Mouse (Mus musculus) lung, postnatal 0 days (tissue): ENCODE measurements around the gene Lrcol1. TPM values are rescaled to one million over a fixed set of nuclear protein-coding genes. Genes with fewer than 3 reads are reported as not detected.

Experiments used
- ATAC-seq: fragments of 200-750 bp; cut with Nextera tagmentation; 2 replicates; pipeline ENCODE4 v1.8.0; 2017; ENCODE audit warnings: moderate library complexity
- DNase-seq: peaks from one replicate; pipeline ENCODE4 v3.0.0-alpha.2; 2016; ENCODE audit warnings: low spot score
- H3K27ac ChIP-seq: fragments of 300-500 bp; sonication (generic); 2 replicates; pipeline ENCODE4 v1.5.1; 2014; ENCODE audit warnings: antibody characterized with exemption, mild to moderate bottlenecking, low read length, mixed read lengths
- H3K27me3 ChIP-seq: fragments of 300-500 bp; sonication (generic); replicated peaks from 2 replicates; pipeline ENCODE4 v1.6.1; 2014; ENCODE audit warnings: low read length, mixed read lengths; ENCODE audit not compliant: insufficient read depth
- H3K36me3 ChIP-seq: fragments of 300-500 bp; sonication (generic); 2 replicates; pipeline ENCODE4 v1.6.1; 2014; ENCODE audit warnings: low read length, mixed read lengths; ENCODE audit not compliant: insufficient read depth
- H3K4me1 ChIP-seq: fragments of 300-500 bp; sonication (generic); 2 replicates; pipeline ENCODE4 v1.6.1; 2014; ENCODE audit warnings: antibody characterized with exemption, low read depth, low read length, mixed read lengths; ENCODE audit not compliant: insufficient read depth
- H3K4me2 ChIP-seq: fragments of 300-500 bp; sonication (generic); replicated peaks from 2 replicates; pipeline ENCODE4 v1.6.1; 2014; ENCODE audit warnings: low read depth, mild to moderate bottlenecking, low read length, moderate library complexity, mixed read lengths
- H3K4me3 ChIP-seq: fragments of 300-500 bp; sonication (generic); 2 replicates; pipeline ENCODE4 v1.5.1; 2014; ENCODE audit warnings: low read depth, low read length
- H3K9ac ChIP-seq: fragments of 300-500 bp; sonication (generic); replicated peaks from 2 replicates; pipeline ENCODE4 v1.6.1; 2014; ENCODE audit warnings: low read depth, mild to moderate bottlenecking
- H3K9me3 ChIP-seq: fragments of 300-500 bp; sonication (generic); 2 replicates; pipeline ENCODE4 v1.6.1; 2016; ENCODE audit warnings: low read length, mixed read lengths
- CTCF ChIP-seq: IDR thresholded peaks from 2 replicates; pipeline ENCODE4 v1.5.1; 2016; ENCODE audit warnings: antibody characterized with exemption, mild to moderate bottlenecking
- EP300 ChIP-seq: IDR thresholded peaks from 2 replicates; pipeline ENCODE4 v1.6.1; 2016; ENCODE audit warnings: antibody characterized with exemption, mild to moderate bottlenecking, control low read depth
- WGBS: fragments of 180-500 bp; shearing (Covaris S2); extraction: QIAGEN DNeasy Blood & Tissue Kit; methylation state at CpG from one replicate; pipeline ENCODE4 v1.1.7; 2014; 5-methylcytosine and 5-hydroxymethylcytosine counted together
- polyA plus RNA-seq: library from polyadenylated mRNA; unstranded; fragments of >200 nt; fragmentation: Nextera tagmentation; extraction: Ambion mirVana; gene quantifications from 2 replicates; pipeline ENCODE4 v1.2.1, GENCODE M21; 2015

The Lrcol1 gene
- polyA plus RNA-seq, 1 experiment from 2014 or later = 2.1 TPM

DNA sequence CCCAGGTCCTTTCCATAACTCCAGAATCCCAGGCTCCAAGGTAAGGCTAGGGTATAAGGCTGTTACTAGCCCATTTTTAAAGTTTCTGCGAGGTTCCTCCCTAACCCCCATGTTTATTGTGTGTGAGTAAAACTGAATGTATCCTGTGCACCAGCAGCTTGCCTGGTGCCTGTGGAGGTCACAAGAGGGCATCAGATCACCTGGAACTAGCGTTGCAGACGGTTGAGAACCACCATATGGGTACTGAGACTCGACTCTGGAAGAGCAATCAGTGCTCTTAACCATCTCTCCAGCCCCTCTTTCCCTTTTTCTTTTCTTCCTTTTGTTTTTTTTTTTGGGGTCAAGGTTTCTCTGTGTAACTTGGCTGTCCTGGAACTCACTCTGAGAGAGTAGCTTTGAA lies 35.3 kb downstream of the Lrcol1 start:
- 0 out of 2 replicates have a peak, but pooled peaks cover 12% of the 10 kb centered on the region for H3K36me3 ChIP-seq
- ATAC-seq (no peak), DNase-seq (no peak)
- no peaks in the 10 kb centered on the region for H3K27me3 ChIP-seq
- H3K9me3 ChIP-seq = no peaks in the 10 kb centered on the region
- H3K4me1 ChIP-seq = no peaks in the 10 kb centered on the region
- WGBS = 87% methylated on average over 4 of the region's 4 CpGs
- TF ChIP-seq EP300 (no peak), CTCF (no peak)
- no peak overlapping the region for H3K4me3 ChIP-seq
- H3K27ac ChIP-seq = no peak overlapping the region
- no peak overlapping the region for H3K9ac ChIP-seq
- H3K4me2 ChIP-seq = no peak overlapping the region

- TF ChIP-seq EP300 (no peak), CTCF (no peak)
- no peak overlapping the region for H3K9ac ChIP-seq
- H3K9me3 ChIP-seq = no peaks in the 10 kb centered on the region
- WGBS = 84% methylated on average over 6 of the region's 6 CpGs
- H3K4me3 ChIP-seq = no peak overlapping the region
- H3K36me3 ChIP-seq = no peaks in the 10 kb centered on the region
- peaks cover 5% of the 10 kb centered on the region; the same call in 1 of the 2 replicates for H3K4me1 ChIP-seq
- ATAC-seq (no peak), DNase-seq (no peak)
- no peak overlapping the region for H3K27ac ChIP-seq
- no peak overlapping the region for H3K4me2 ChIP-seq
- 0 out of 2 replicates have a peak, but pooled peaks cover 3% of the 10 kb centered on the region for H3K27me3 ChIP-seq
Measured at GRCm38 (mm10) chr5:110384491-110384890, 40.0 kb downstream of the Lrcol1 start.

DNA sequence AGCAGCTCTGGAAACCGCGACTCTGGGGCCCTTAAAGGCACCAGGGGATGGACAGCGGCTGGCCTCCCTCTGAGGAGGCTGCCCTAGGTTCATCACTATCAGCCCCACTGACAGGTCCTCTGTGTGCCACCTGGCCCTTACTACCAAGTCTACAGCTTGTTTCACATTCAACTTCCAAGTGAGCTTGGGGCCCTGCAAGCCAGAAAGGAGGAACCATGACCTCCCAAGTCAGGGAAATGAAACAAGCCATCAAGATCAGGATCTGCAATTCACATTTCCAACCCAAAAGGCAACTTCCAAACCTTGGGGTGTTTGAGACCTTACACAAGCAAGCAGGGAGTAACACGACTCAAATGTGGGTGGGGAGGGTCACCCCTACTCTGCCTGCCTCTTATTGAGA lies 40.7 kb downstream of the Lrcol1 start:
- Histone ChIP-seq H3K27me3 (0 out of 2 replicates have a peak, but pooled peaks cover 3% of the 10 kb centered on the region), H3K27ac (no peak overlapping the region), H3K4me3 (no peak overlapping the region), H3K9ac (no peak overlapping the region), H3K4me2 (no peak overlapping the region), H3K9me3 (no peaks in the 10 kb centered on the region), H3K36me3 (no peaks in the 10 kb centered on the region), H3K4me1 (peaks cover 5% of the 10 kb centered on the region; the same call in 1 of the 2 replicates)
- no peak for TF ChIP-seq EP300
- TF ChIP-seq CTCF = no peak
- DNase-seq = no peak
- WGBS = 61% methylated on average over 4 of the region's 4 CpGs
- ATAC-seq = no peak

DNA sequence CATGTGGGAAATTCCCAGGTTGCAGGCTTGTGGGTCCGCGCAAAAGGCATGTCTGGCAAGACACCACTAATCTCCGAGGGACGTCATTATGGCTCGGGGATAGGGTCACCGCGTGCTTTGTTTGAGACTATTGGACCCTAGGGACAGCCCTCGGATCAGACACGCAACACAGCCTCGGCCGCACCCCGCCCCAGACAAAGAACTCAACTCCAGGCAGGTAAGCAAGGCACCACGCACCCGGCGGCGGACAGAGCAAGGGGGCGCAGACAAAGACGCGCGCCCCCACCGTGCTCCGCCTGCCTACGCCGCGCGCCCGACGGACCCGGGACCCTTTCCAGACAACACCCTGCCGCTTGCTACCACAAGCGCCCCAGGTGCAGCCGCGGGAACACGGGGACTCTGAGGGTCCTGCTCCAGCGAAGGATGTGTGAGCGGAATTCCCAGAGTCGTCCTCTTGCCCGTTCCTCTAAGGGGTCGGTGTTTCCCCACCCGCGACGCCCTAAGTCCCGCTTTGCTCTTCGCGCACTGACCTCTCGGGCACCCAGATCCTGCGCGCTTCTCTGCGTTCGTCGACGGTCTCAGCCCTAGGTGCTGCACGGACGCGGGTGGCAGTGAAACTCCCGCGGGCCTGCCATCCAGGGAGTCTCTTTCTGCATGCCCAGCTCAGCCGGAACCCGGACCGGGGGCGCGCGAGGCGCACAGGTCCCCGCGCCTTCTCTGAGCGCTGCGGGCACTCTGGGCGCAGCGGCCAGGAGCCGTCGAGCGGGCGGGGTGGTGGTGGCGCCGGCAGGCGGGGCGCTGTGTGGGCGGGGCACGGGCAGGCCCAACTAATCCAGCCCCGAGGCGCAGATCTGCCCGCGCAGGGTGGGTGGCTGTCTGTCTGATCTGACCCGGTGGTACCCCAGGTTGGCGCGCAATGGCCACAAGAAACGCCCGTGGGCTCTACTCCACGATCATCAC lies 42.1 kb downstream of the Lrcol1 start:
- H3K9me3 ChIP-seq = no peaks in the 10 kb centered on the region
- peak; percentile 90 for ATAC-seq
- no peak overlapping the region for H3K27ac ChIP-seq
- H3K27me3 ChIP-seq = 0 out of 2 replicates have a peak, but pooled peaks cover 3% of the 10 kb centered on the region
- 1% methylated on average over 87 of the region's 90 CpGs for WGBS
- peak overlapping the region; percentile 44 for H3K4me3 ChIP-seq
- DNase-seq = peak; percentile 48
- no peaks in the 10 kb centered on the region for H3K36me3 ChIP-seq
- H3K4me1 ChIP-seq = peaks cover 5% of the 10 kb centered on the region; the same call in 1 of the 2 replicates
- TF ChIP-seq EP300 (no peak), CTCF (no peak)
- no peak overlapping the region for H3K9ac ChIP-seq
- peak overlapping the region; percentile 81 for H3K4me2 ChIP-seq

GRCm38 (mm10) chr5:110387332-110387731 lies 42.8 kb downstream of the Lrcol1 start:
- Histone ChIP-seq H3K27ac (no peak overlapping the region), H3K4me1 (peaks cover 5% of the 10 kb centered on the region; the same call in 1 of the 2 replicates), H3K36me3 (no peaks in the 10 kb centered on the region), H3K9ac (no peak overlapping the region), H3K4me3 (peak overlapping the region; percentile 44), H3K9me3 (no peaks in the 10 kb centered on the region), H3K4me2 (peak overlapping the region; percentile 81), H3K27me3 (0 out of 2 replicates have a peak, but pooled peaks cover 3% of the 10 kb centered on the region)
- ATAC-seq (no peak), DNase-seq (no peak)
- TF ChIP-seq EP300 (no peak), CTCF (no peak)
- WGBS = 18% methylated on average over 8 of the region's 8 CpGs

- TF ChIP-seq EP300 (no peak), CTCF (no peak)
- WGBS = 78% methylated on average over 4 of the region's 4 CpGs
- Histone ChIP-seq H3K9me3 (no peaks in the 10 kb centered on the region), H3K4me1 (peaks cover 5% of the 10 kb centered on the region; the same call in 1 of the 2 replicates), H3K4me2 (no peak overlapping the region), H3K9ac (no peak overlapping the region), H3K27ac (no peak overlapping the region), H3K27me3 (0 out of 2 replicates have a peak, but pooled peaks cover 3% of the 10 kb centered on the region), H3K36me3 (no peaks in the 10 kb centered on the region), H3K4me3 (no peak overlapping the region)
- no peak for DNase-seq
- no peak for ATAC-seq
Measured at GRCm38 (mm10) chr5:110390631-110391030, 46.1 kb downstream of the Lrcol1 start.
